Mouse (Mus musculus): ENCODE measurements at regions not wholly inside any gene's neighbourhood (a gene's known extent, or its start where the extent isn't known, plus 50 kb on each side); places are given as distances from the start of the nearest gene placed in this dataset.

DNA sequence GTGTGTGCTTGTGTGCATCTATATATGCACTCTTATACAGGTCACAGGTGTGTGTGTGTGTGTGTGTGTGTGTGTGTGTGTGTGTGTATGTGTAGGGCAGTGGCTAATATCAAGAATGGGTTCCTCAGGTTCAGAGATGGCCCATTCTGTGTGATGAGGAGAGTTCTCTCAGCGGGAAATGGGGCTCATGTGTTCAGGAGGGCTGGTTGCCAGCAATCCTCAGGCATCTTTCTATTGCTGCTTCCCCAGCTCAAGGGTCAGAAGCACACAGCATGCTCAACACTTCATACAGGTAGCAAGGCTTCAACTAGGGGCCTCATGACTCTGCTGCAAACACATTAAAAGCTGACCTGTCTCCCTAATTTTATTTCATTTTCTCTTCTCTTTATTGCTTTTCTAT, 517.7 kb downstream of the Cntnap4 start:
- Histone ChIP-seq H3K27ac (ENCODE audit: control insufficient read depth, low read depth, low read length) (no peak overlapping the region), H3K9me3 (replicated peaks; ENCODE audit: insufficient read depth, low read length) (no peaks in the 10 kb centered on the region), H3K4me1 (ENCODE audit: control insufficient read depth in 1 of 2, insufficient read depth in 2 of 2, low read length in 2 of 2) (no peaks in the 10 kb centered on the region), H3K4me3 (ENCODE audit: control insufficient read depth in 1 of 2, insufficient read depth in 1 of 2, low read depth in 2 of 2, low read length in 2 of 2) (no peak overlapping the region), H3K9ac (ENCODE audit: control insufficient read depth, low read depth, low read length, poor library complexity, severe bottlenecking) (no peak overlapping the region), H3K79me2 (ENCODE audit: control insufficient read depth, insufficient read depth, low read length, poor library complexity) (no peaks in the 10 kb centered on the region), H3K36me3 (ENCODE audit: control insufficient read depth in 1 of 2, insufficient read depth in 2 of 2, low read length in 2 of 2) (no peaks in the 10 kb centered on the region), H3K27me3 (ENCODE audit: control insufficient read depth in 1 of 2, insufficient read depth in 2 of 2, low read length in 2 of 2) (no peaks in the 10 kb centered on the region)
- TF ChIP-seq RAD21 (IDR thresholded peaks at IDR 0.05; ENCODE audit: low read depth, low read length) (no peak), GABPA (IDR thresholded peaks at IDR 0.05; ENCODE audit: low read depth, low read length) (no peak), BHLHE40 (IDR thresholded peaks at IDR 0.05; ENCODE audit: borderline replicate concordance, low read depth, low read length) (no peak), MAFK (IDR thresholded peaks at IDR 0.05; ENCODE audit: borderline replicate concordance, low read depth, low read length) (no peak), KAT2A (conservative IDR thresholded peaks at IDR 0.05; ENCODE audit: low read depth, low read length) (no peak), ZKSCAN1 (IDR thresholded peaks at IDR 0.05; ENCODE audit: low read depth, low read length) (no peak), ZC3H11A (IDR thresholded peaks at IDR 0.05; ENCODE audit: low read depth, low read length) (no peak), USF1 (IDR thresholded peaks at IDR 0.05; ENCODE audit: low read depth, low read length) (no peak), JUND (IDR thresholded peaks at IDR 0.05; ENCODE audit: low read depth, low read length) (no peak)
- no peak for DNase-seq (ENCODE audit: low read depth, low spot score)

DNA sequence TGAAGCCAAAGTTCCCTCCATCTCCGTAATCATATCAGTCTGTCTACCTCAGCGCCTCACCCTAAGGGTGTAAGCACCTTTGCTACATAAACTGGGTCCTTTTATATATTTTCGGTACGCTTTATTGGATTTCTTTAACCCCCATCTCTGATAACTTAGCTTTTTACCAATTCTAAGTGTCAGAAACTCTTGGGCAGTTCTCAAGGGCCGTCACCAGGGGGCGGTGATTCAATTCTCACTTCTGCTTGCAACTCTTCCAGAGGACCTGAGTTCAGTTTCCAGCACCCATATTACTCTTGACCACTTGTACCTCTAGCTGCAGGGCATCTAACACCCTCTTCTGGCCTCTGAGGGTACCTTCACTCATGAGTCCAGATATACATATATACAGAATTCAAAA, 523.7 kb upstream of the Mon1b start:
- no peak for TF ChIP-seq TBP (IDR thresholded peaks at IDR 0.05; ENCODE audit: low read depth, low read length)
- TF ChIP-seq RAD21 (IDR thresholded peaks at IDR 0.05; ENCODE audit: low read depth, low read length) = no peak; the same call in 1 of the 2 replicates
- TF ChIP-seq SMC3 (IDR thresholded peaks at IDR 0.05; ENCODE audit: low read depth, low read length) = peak; percentile 26
- no peak for TF ChIP-seq ELF1 (IDR thresholded peaks at IDR 0.05; ENCODE audit: low read depth, low read length)
- no peak for TF ChIP-seq MYB (IDR thresholded peaks at IDR 0.05; ENCODE audit: low read depth, low read length)
- TF ChIP-seq BHLHE40 (IDR thresholded peaks at IDR 0.05; ENCODE audit: borderline replicate concordance, low read depth, low read length) = no peak
- TF ChIP-seq MAZ (IDR thresholded peaks at IDR 0.05; ENCODE audit: low read depth, low read length) = no peak
- no peak for TF ChIP-seq CHD1 (IDR thresholded peaks at IDR 0.05; ENCODE audit: low read depth, low read length)
- no peak for TF ChIP-seq SIN3A (IDR thresholded peaks at IDR 0.05; ENCODE audit: low read length)
- TF ChIP-seq CTCF (IDR thresholded peaks at IDR 0.05 in 2 of 3, conservative IDR thresholded peaks at IDR 0.05 in 1 of 3; ENCODE audit: control insufficient read depth in 1 of 3, insufficient read depth in 1 of 3, low read depth in 2 of 3, low read length in 3 of 3, poor library complexity in 1 of 3, severe bottlenecking in 1 of 3) = peak in 2 of 3 experiments; percentile 11 to 13; a peak in 2 of 6 replicates
- no peak for TF ChIP-seq GABPA (IDR thresholded peaks at IDR 0.05; ENCODE audit: low read depth, low read length)

More for the DNA sequence above, 523.7 kb upstream of the Mon1b start:
- peak; percentile 4 for DNase-seq (ENCODE audit: low read depth, low spot score)
- Histone ChIP-seq H3K79me2 (ENCODE audit: control insufficient read depth, insufficient read depth, low read length, poor library complexity) (no peaks in the 10 kb centered on the region), H3K27me3 (ENCODE audit: control insufficient read depth in 1 of 2, insufficient read depth in 2 of 2, low read length in 2 of 2) (no peaks in the 10 kb centered on the region), H3K27ac (ENCODE audit: control insufficient read depth, low read depth, low read length) (no peak overlapping the region), H3K9ac (ENCODE audit: control insufficient read depth, low read depth, low read length, poor library complexity, severe bottlenecking) (no peak overlapping the region), H3K9me3 (replicated peaks; ENCODE audit: insufficient read depth, low read length) (no peaks in the 10 kb centered on the region), H3K4me1 (ENCODE audit: control insufficient read depth in 1 of 2, insufficient read depth in 2 of 2, low read length in 2 of 2) (no peaks in the 10 kb centered on the region), H3K4me3 (ENCODE audit: control insufficient read depth in 1 of 2, insufficient read depth in 1 of 2, low read depth in 2 of 2, low read length in 2 of 2) (no peak overlapping the region), H3K36me3 (ENCODE audit: control insufficient read depth in 1 of 2, insufficient read depth in 2 of 2, low read length in 2 of 2) (no peaks in the 10 kb centered on the region)
